Mouse (Mus musculus) heart, postnatal 0 days (tissue): ENCODE measurements around the gene Pgap2.

Experiments
- CTCF ChIP-seq: IDR thresholded peaks from 2 replicates; pipeline ENCODE4 v1.5.1; 2016; ENCODE audit warnings: antibody characterized with exemption, control low read depth, low read depth
- EP300 ChIP-seq: IDR thresholded peaks from 2 replicates; pipeline ENCODE4 v1.6.1; 2016; ENCODE audit warnings: antibody characterized with exemption, low read depth

GRCm38 (mm10) chr7:102249896-102250630, 40.1 kb downstream of the Pgap2 start:
- TF ChIP-seq EP300 (0 out of 2 replicates have a peak, but pooled peaks have one; percentile 8), CTCF (no peak)
